17 mouse cellular contexts compared by ENCODE assay signal in the genomic region with DNA sequence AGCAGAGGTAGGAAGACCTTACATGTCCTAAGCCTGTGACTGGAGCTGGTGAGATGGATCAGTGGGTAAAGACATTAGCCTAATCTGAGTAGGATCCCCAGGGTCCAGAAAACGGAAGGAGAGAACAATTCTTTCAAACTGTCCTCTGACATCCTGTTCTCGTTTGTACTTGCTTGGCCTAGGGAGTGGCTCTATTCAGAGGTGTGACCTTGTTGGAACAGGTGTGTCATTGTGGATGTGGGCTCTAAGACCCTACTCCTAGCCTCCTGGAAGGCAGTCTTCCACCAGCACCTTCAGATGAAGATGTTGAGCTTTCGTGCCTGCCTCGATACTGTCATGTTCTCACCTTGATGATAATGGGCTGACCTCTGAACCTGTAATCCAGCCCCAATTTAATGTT. TPM values are rescaled to one million over a fixed set of nuclear protein-coding genes. Genes with fewer than 3 reads are reported as not detected.
"Had no signal": no experiment of that assay in that cellular context is flagged by ENCODE, and none has a peak within 500 bp of the region (broad histone marks: within the 10 kb centered on the region; RNA-seq: fewer than 3 reads in every experiment).

No protein-coding gene starts in this region.

- H3K36me3 ChIP-seq: neural tube, embryonic 13.5 days; neural tube, embryonic 15.5 days; stomach, embryonic 15.5 days had no signal

- H3K27ac ChIP-seq: neural tube, embryonic 13.5 days; neural tube, embryonic 15.5 days; stomach, embryonic 15.5 days; stomach, postnatal 0 days had no signal

- H3K4me1 ChIP-seq: neural tube, embryonic 13.5 days; neural tube, embryonic 15.5 days; stomach, embryonic 15.5 days had no signal

- H3K4me3 ChIP-seq: neural tube, embryonic 13.5 days; neural tube, embryonic 15.5 days; stomach, embryonic 15.5 days had no signal

- DNase-seq: retina, postnatal 1 day; right cerebral cortex, adult 18-20 months; right cerebral cortex, postnatal 25 days; right cerebral cortex, postnatal 4 days; thymus, adult 18-20 months had no signal

- H3K27me3 ChIP-seq: neural tube, embryonic 13.5 days; neural tube, embryonic 15.5 days; stomach, embryonic 15.5 days had no signal

- H3K9me3 ChIP-seq: neural tube, embryonic 13.5 days; neural tube, embryonic 15.5 days; stomach, embryonic 15.5 days had no signal

- H3K9ac ChIP-seq: neural tube, embryonic 13.5 days; neural tube, embryonic 15.5 days; stomach, embryonic 15.5 days had no signal

RNA-seq across cellular contexts. Expression of gene Cga, which starts 12.6 kb away (rescaled TPM):
- total RNA-seq: neutrophil, adult 5-6 weeks had no signal
- polyA plus RNA-seq: neural tube, embryonic 14.5 days; small intestine, adult 2 months; spleen, adult 2 months; stomach, embryonic 14.5 days; stomach, embryonic 15.5 days; stomach, embryonic 16.5 days; testis, adult 2 months; urinary bladder, adult 2 months had no signal
